Mouse (Mus musculus) kidney, adult 2 months (tissue): ENCODE results near the gene Clpp.

Experiments
- CTCF ChIP-seq: fragments of 200-500 bp; conservative IDR thresholded peaks from 2 replicates; pipeline ENCODE4 v1.5.1; 2011; ENCODE audit warnings: low read depth, mild to moderate bottlenecking, control low read depth, low read length, moderate library complexity, mixed read lengths; ENCODE audit not compliant: insufficient read depth, insufficient read length
- POLR2A ChIP-seq: fragments of 200-500 bp; IDR thresholded peaks from one replicate; pipeline ENCODE4 v1.6.1; 2011; ENCODE audit warnings: low read depth, low read length, control low read depth

DNA sequence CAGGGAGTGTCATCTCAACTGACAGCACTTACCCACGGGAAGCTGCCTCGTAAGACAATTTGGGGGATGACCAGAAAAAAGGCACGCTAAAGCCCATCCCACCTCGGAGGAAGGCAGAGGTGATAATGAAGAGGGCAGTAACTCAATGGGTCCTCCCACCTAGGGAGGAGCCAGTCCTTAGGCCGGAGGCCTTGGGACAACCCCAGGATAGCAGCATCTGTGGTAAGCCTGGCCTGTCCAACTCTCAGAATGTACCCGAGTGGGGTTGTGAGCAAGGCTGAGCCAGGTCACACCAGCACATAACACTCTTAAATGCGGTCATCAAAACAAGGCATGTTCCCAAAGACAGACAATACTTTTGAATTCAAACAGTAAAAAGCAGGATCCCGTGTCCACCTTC, 39.6 kb downstream of the Clpp start:
- TF ChIP-seq CTCF (no peak), POLR2A (no peak)
